ENCODE assay signal across 10 mouse cellular contexts in the genomic region with DNA sequence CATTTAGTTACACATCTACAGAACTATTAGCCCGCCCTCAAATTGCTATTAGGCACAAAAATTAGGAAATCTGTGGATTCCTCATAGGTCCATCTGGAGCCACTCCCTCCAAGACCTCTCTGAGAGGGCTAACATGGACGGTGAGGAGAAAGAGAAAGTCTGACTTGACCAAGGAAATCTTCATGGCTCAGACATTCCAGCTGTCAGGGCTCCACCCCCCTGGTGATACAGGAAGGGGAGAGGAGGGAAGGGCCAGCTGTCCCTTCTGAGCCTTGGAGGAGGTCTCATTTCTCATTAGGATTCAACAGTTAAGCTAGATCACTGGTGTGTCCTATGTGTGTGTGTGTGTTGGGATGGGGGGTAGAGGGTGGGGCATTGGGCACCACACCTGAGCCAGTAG. TPM values are rescaled to one million over a fixed set of nuclear protein-coding genes. Genes with fewer than 3 reads are reported as not detected.
"Had no signal": no experiment of that assay in that cellular context is flagged by ENCODE, and none has a peak within 500 bp of the region (broad histone marks: within the 10 kb centered on the region; RNA-seq: fewer than 3 reads in every experiment).

A gene (plus strand): TSS at position 259 of the 400 bp plus-strand sequence.

RNA-seq across cellular contexts. Expression of the gene that starts here (rescaled TPM):
- polyA plus RNA-seq: gonadal fat pad, adult 2 months; heart, embryonic 10.5 days; hindbrain, embryonic 10.5 days; hindbrain, embryonic 12.5 days; hindbrain, embryonic 14.5 days; hindbrain, embryonic 16.5 days; inflammation-experienced regulatory T-cells, adult 6 months; kidney, embryonic 16.5 days; limb, embryonic 10.5 days; liver, embryonic 11.5 days had no signal
